Mouse (Mus musculus) limb, embryonic 12.5 days (tissue): Measurements from ENCODE around the gene Dnmt3a. TPM values are rescaled to one million over a fixed set of nuclear protein-coding genes. Genes with fewer than 3 reads are reported as not detected.

ENCODE experiments used
- ATAC-seq: fragments of 200-750 bp; cut with Nextera tagmentation; 2 replicates; pipeline ENCODE4 v1.8.0; 2017; ENCODE audit warnings: low read depth, moderate TSS enrichment; ENCODE audit not compliant: insufficient number of reproducible peaks, insufficient read depth, low FRiP score, low TSS enrichment
- H3K27ac ChIP-seq: fragments of 300-500 bp; sonication (generic); 2 replicates; pipeline ENCODE4 v1.5.1; 2016; ENCODE audit warnings: mild to moderate bottlenecking, moderate library complexity
- H3K27me3 ChIP-seq: fragments of 300-500 bp; sonication (generic); 2 replicates; pipeline ENCODE4 v1.6.1; 2016; ENCODE audit warnings: mild to moderate bottlenecking, moderate library complexity
- H3K36me3 ChIP-seq: fragments of 300-500 bp; sonication (generic); 2 replicates; pipeline ENCODE4 v1.6.1; 2016; ENCODE audit warnings: mild to moderate bottlenecking, moderate library complexity
- H3K4me1 ChIP-seq: fragments of 300-500 bp; sonication (generic); replicated peaks from 2 replicates; pipeline ENCODE4 v1.6.1; 2016
- H3K4me2 ChIP-seq: fragments of 300-500 bp; sonication (generic); 2 replicates; pipeline ENCODE4 v1.6.1; 2016; ENCODE audit warnings: mild to moderate bottlenecking, moderate library complexity
- H3K4me3 ChIP-seq: fragments of 300-500 bp; sonication (generic); replicated peaks from 2 replicates; pipeline ENCODE4 v1.5.1; 2016; ENCODE audit warnings: mild to moderate bottlenecking
- H3K9ac ChIP-seq: fragments of 300-500 bp; sonication (generic); replicated peaks from 2 replicates; pipeline ENCODE4 v1.6.1; 2016; ENCODE audit warnings: mild to moderate bottlenecking, moderate library complexity
- H3K9me3 ChIP-seq: fragments of 300-500 bp; sonication (generic); 2 replicates; pipeline ENCODE4 v1.6.1; 2016; ENCODE audit warnings: mild to moderate bottlenecking, moderate library complexity
- WGBS: fragments of 180-500 bp; shearing (Covaris S2); methylation state at CpG from one replicate; pipeline ENCODE4 v1.1.7; 2016; 5-methylcytosine and 5-hydroxymethylcytosine counted together
- polyA plus RNA-seq: library from polyadenylated mRNA; unstranded; fragments of >200 nt; fragmentation: Nextera tagmentation; extraction: Ambion mirVana; gene quantifications from 2 replicates; pipeline ENCODE4 v1.2.1, GENCODE M21; 2016

The Dnmt3a gene
- polyA plus RNA-seq, 1 experiment from 2014 or later: 282 TPM

GRCm38 (mm10) chr12:3838009-3838408 is 32.2 kb downstream of the Dnmt3a start:
- Histone ChIP-seq H3K4me2 (no peak overlapping the region), H3K4me1 (peaks cover 48% of the 10 kb centered on the region), H3K27me3 (no peaks in the 10 kb centered on the region), H3K9me3 (no peaks in the 10 kb centered on the region), H3K36me3 (peaks cover 71% of the 10 kb centered on the region), H3K9ac (no peak overlapping the region), H3K27ac (no peak overlapping the region), H3K4me3 (no peak overlapping the region)
- 81% methylated on average over 4 of the region's 4 CpGs for WGBS
- ATAC-seq: no peak

DNA sequence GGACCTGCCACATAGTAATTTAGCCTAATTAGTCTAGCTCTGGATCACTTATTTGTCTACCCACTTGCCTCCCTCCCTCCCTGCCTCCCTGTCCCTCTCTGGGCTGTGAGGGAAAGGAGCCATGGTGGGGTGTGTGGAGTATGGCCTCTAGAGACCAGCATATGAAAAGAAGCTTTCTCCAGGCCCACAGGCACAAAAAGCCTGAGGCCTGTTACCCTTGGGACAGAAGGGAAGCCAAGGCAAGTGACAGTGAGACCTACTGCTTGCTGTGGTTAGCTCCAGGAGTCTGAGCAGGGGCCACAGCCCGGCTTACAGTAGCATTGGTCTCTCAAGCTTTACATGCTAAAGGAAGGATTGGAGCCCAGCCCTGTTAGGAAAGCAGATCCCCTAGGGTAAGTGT is 33.9 kb downstream of the Dnmt3a start:
- ATAC-seq: no peak
- WGBS: 88% methylated on average over 1 of the region's 1 CpGs
- Histone ChIP-seq H3K4me3 (no peak overlapping the region), H3K36me3 (peaks cover 75% of the 10 kb centered on the region), H3K4me2 (no peak overlapping the region), H3K9ac (no peak overlapping the region), H3K27me3 (no peaks in the 10 kb centered on the region), H3K27ac (no peak overlapping the region), H3K4me1 (peaks cover 48% of the 10 kb centered on the region), H3K9me3 (no peaks in the 10 kb centered on the region)

- Histone ChIP-seq H3K36me3 (peaks cover 79% of the 10 kb centered on the region), H3K27me3 (no peaks in the 10 kb centered on the region), H3K4me1 (peaks cover 38% of the 10 kb centered on the region), H3K27ac (peak overlapping the region; percentile 29; the same call in 1 of the 2 replicates), H3K4me3 (no peak overlapping the region), H3K9me3 (no peaks in the 10 kb centered on the region), H3K4me2 (no peak overlapping the region), H3K9ac (no peak overlapping the region)
- 65% methylated on average over 4 of the region's 4 CpGs for WGBS
- ATAC-seq: no peak
Measured at GRCm38 (mm10) chr12:3841121-3841520, 35.3 kb downstream of the Dnmt3a start.

- Histone ChIP-seq H3K4me2 (peak overlapping the region; percentile 40), H3K9ac (no peak overlapping the region), H3K9me3 (no peaks in the 10 kb centered on the region), H3K4me1 (peaks cover 38% of the 10 kb centered on the region), H3K36me3 (peaks cover 65% of the 10 kb centered on the region), H3K27ac (peak overlapping the region; percentile 94), H3K27me3 (no peaks in the 10 kb centered on the region), H3K4me3 (no peak overlapping the region)
- peak; percentile 12; the same call in 1 of the 2 replicates for ATAC-seq
- WGBS: 26% methylated on average over 6 of the region's 6 CpGs
Measured at GRCm38 (mm10) chr12:3842843-3843242, 37.0 kb downstream of the Dnmt3a start.

GRCm38 (mm10) chr12:3843371-3843861 is 37.6 kb downstream of the Dnmt3a start:
- no peak overlapping the region for H3K9ac ChIP-seq
- no peaks in the 10 kb centered on the region for H3K27me3 ChIP-seq
- no peaks in the 10 kb centered on the region for H3K9me3 ChIP-seq
- H3K4me2 ChIP-seq: peak overlapping the region; percentile 40
- 4% methylated on average over 7 of the region's 7 CpGs for WGBS
- H3K27ac ChIP-seq: peak overlapping the region; percentile 94
- peaks cover 63% of the 10 kb centered on the region for H3K36me3 ChIP-seq
- ATAC-seq: peak; percentile 90
- H3K4me1 ChIP-seq: peaks cover 38% of the 10 kb centered on the region
- H3K4me3 ChIP-seq: no peak overlapping the region

GRCm38 (mm10) chr12:3843918-3844317 is 38.1 kb downstream of the Dnmt3a start:
- H3K4me3 ChIP-seq: no peak overlapping the region
- no peaks in the 10 kb centered on the region for H3K9me3 ChIP-seq
- H3K27me3 ChIP-seq: no peaks in the 10 kb centered on the region
- H3K9ac ChIP-seq: no peak overlapping the region
- peaks cover 38% of the 10 kb centered on the region for H3K4me1 ChIP-seq
- peak overlapping the region; percentile 94 for H3K27ac ChIP-seq
- H3K4me2 ChIP-seq: peak overlapping the region; percentile 40
- peaks cover 62% of the 10 kb centered on the region for H3K36me3 ChIP-seq
- peak; percentile 33 for ATAC-seq
- 20% methylated on average over 7 of the region's 7 CpGs for WGBS

GRCm38 (mm10) chr12:3844335-3844734 is 38.5 kb downstream of the Dnmt3a start:
- H3K4me1 ChIP-seq: peaks cover 40% of the 10 kb centered on the region
- WGBS: 73% methylated on average over 5 of the region's 5 CpGs
- ATAC-seq: no peak
- H3K4me2 ChIP-seq: peak overlapping the region; percentile 40; the same call in 1 of the 2 replicates
- no peaks in the 10 kb centered on the region for H3K9me3 ChIP-seq
- peak overlapping the region; percentile 94 for H3K27ac ChIP-seq
- peaks cover 62% of the 10 kb centered on the region for H3K36me3 ChIP-seq
- no peaks in the 10 kb centered on the region for H3K27me3 ChIP-seq
- H3K4me3 ChIP-seq: no peak overlapping the region
- H3K9ac ChIP-seq: no peak overlapping the region

GRCm38 (mm10) chr12:3849481-3849880 is 43.7 kb downstream of the Dnmt3a start:
- peaks cover 70% of the 10 kb centered on the region for H3K36me3 ChIP-seq
- 80% methylated on average over 13 of the region's 13 CpGs for WGBS
- no peaks in the 10 kb centered on the region for H3K27me3 ChIP-seq
- H3K4me1 ChIP-seq: peaks cover 20% of the 10 kb centered on the region
- no peak overlapping the region for H3K4me2 ChIP-seq
- no peak overlapping the region for H3K4me3 ChIP-seq
- H3K9ac ChIP-seq: no peak overlapping the region
- H3K27ac ChIP-seq: no peak overlapping the region
- ATAC-seq: no peak
- no peaks in the 10 kb centered on the region for H3K9me3 ChIP-seq

DNA sequence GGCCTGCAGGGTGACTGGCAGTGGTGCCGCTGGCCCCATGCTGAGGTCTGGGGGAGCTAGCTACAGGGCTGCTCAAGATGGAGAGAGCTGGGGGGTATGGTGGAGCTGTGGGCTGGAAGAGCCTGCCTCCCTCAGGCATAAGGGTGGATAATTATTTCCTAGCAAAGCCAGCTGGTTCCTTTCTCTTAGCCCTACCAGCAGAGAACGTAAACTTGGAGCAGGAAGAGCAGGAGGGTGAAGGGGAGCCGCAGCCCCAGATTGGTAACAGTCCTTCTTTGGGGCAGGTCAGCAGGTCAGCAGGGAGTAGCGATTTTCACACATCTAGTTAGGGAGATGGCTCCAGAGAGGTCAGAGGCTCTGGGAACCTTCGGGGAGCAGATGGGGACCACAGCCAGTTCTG is 44.4 kb downstream of the Dnmt3a start:
- peak; percentile 29; the same call in 1 of the 2 replicates for ATAC-seq
- 13% methylated on average over 5 of the region's 5 CpGs for WGBS
- H3K9ac ChIP-seq: no peak overlapping the region
- no peaks in the 10 kb centered on the region for H3K9me3 ChIP-seq
- H3K4me1 ChIP-seq: peaks cover 17% of the 10 kb centered on the region
- H3K27me3 ChIP-seq: no peaks in the 10 kb centered on the region
- peaks cover 65% of the 10 kb centered on the region for H3K36me3 ChIP-seq
- H3K4me2 ChIP-seq: no peak overlapping the region
- peak overlapping the region; percentile 77 for H3K27ac ChIP-seq
- H3K4me3 ChIP-seq: no peak overlapping the region

- no peak overlapping the region for H3K9ac ChIP-seq
- 18% methylated on average over 6 of the region's 6 CpGs for WGBS
- no peaks in the 10 kb centered on the region for H3K27me3 ChIP-seq
- no peak for ATAC-seq
- no peaks in the 10 kb centered on the region for H3K9me3 ChIP-seq
- H3K4me2 ChIP-seq: no peak overlapping the region
- H3K4me1 ChIP-seq: peaks cover 20% of the 10 kb centered on the region
- no peak overlapping the region; the same call in none of the 2 replicates for H3K27ac ChIP-seq
- no peak overlapping the region for H3K4me3 ChIP-seq
- H3K36me3 ChIP-seq: peaks cover 60% of the 10 kb centered on the region
Measured at GRCm38 (mm10) chr12:3850731-3851130, 44.9 kb downstream of the Dnmt3a start.

DNA sequence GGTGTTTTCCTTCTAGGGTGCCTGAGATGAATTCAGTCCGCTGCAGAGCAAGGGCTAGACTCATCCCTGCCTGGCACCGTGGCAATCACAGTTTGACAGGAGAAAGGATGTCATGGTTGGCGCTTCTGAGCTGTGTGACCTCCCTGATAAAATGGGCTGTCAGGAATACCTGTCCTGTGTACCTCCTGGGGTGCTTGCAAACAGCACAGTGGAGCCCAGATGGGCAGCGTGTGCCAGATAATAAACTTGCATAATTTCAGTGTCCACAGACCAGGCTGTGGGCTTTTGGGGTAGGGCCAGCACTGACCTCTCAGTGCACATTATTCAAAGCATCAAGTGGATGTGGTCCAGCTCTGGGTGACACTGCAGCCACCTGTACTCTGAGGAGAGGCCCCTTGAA is 45.4 kb downstream of the Dnmt3a start:
- no peaks in the 10 kb centered on the region for H3K27me3 ChIP-seq
- no peak overlapping the region for H3K27ac ChIP-seq
- ATAC-seq: no peak
- H3K9ac ChIP-seq: no peak overlapping the region
- no peak overlapping the region for H3K4me3 ChIP-seq
- peaks cover 24% of the 10 kb centered on the region for H3K4me1 ChIP-seq
- no peaks in the 10 kb centered on the region for H3K9me3 ChIP-seq
- 48% methylated on average over 4 of the region's 4 CpGs for WGBS
- no peak overlapping the region for H3K4me2 ChIP-seq
- peaks cover 55% of the 10 kb centered on the region for H3K36me3 ChIP-seq

- H3K27ac ChIP-seq: no peak overlapping the region
- no peak overlapping the region for H3K9ac ChIP-seq
- H3K36me3 ChIP-seq: peaks cover 59% of the 10 kb centered on the region
- no peak for ATAC-seq
- H3K4me2 ChIP-seq: no peak overlapping the region
- no peak overlapping the region for H3K4me3 ChIP-seq
- WGBS: 46% methylated on average over 5 of the region's 5 CpGs
- H3K9me3 ChIP-seq: no peaks in the 10 kb centered on the region
- peaks cover 27% of the 10 kb centered on the region for H3K4me1 ChIP-seq
- H3K27me3 ChIP-seq: no peaks in the 10 kb centered on the region
Measured at GRCm38 (mm10) chr12:3852521-3852920, 46.7 kb downstream of the Dnmt3a start.
